In the genomic region with DNA sequence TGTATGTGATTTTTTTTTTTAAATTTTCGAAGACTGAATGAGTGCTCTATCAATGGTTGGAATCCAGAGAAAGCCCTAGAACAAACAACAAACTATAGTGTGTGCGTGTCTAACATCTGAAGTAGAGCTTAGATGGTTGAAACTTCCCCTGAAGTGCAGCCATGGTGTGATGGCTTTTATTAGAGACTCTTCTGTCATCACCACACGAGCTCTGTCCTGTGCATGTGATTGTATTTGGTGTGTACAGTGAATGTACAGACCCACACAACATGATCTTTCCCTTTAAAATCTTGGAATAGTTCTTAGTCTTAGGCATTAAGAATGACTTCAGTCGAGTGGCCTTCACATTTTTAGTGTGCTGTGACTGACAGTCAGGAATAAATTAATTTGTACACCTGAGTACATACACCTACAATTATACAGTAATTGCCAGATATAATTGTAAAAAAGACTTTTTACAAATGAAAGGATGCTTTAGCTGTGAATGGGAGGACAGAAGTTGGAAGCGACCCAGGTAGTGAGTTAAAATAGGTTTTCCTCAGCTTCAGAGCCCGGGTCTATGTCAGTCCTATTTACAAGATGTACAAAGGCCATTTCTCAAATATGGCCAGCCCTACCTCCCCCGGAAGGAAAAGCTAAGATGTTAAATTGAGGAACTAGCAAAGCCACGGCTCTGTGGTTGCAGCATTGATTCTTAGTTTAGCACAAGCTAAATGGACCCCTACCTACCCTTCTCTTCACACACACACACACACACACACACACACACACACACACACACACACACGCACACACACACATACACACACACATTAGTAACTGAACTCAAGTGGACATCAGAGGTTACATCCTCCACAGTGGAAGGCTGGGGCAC, we compare ENCODE assay signal across 19 mouse cellular contexts. TPM values are rescaled to one million over a fixed set of nuclear protein-coding genes. Genes with fewer than 3 reads are reported as not detected.
DNase-seq lines count a peak whose midpoint lies in the region; TF ChIP-seq lines count a peak whose summit lies in the region.
"Had no signal": no experiment of that assay in that cellular context is flagged by ENCODE, and none has a peak within 500 bp of the region (broad histone marks: within the 10 kb centered on the region; RNA-seq: fewer than 3 reads in every experiment).

No protein-coding gene starts in this region.

- 20% methylated on average over 9 of the region's 9 CpGs for WGBS in spleen, adult 2 months
- WGBS in macrophage (ENCODE audit: missing documents), result 19% methylated on average over 5 of the region's 9 CpGs

- peaks cover 95% of the 10 kb centered on the region for H3K79me2 ChIP-seq in macrophage (ENCODE audit: inconsistent target)

- H3K4me1 ChIP-seq in spleen, adult 2 months (ENCODE audit: control insufficient read depth, insufficient read depth, insufficient read length), result peaks cover 41% of the 10 kb centered on the region
- no peaks in the 10 kb centered on the region for H3K4me1 ChIP-seq in brown adipose tissue, adult 24 weeks (ENCODE audit: control insufficient read depth, insufficient read depth, insufficient read length, low read length)
- H3K4me1 ChIP-seq: embryonic facial prominence, embryonic 15.5 days; forebrain, embryonic 12.5 days; hindbrain, embryonic 15.5 days; limb, embryonic 13.5 days had no signal

- H3K4me3 ChIP-seq in spleen, adult 2 months (ENCODE audit: extremely low read depth, insufficient read depth, insufficient read length), result no peak overlapping the region; the same call in 1 of the 2 replicates
- H3K4me3 ChIP-seq in brown adipose tissue, adult 24 weeks (ENCODE audit: insufficient read depth, low read depth, low read length), result no peak overlapping the region
- peak overlapping the region; percentile 81; the same call in 1 of the 2 replicates for H3K4me3 ChIP-seq in macrophage (ENCODE audit: inconsistent target)
- H3K4me3 ChIP-seq: embryonic facial prominence, embryonic 15.5 days; forebrain, embryonic 12.5 days; heart, embryonic 15.5 days; hindbrain, embryonic 15.5 days; limb, embryonic 13.5 days; myocyte had no signal

- peak overlapping the region; percentile 85 for H3K27ac ChIP-seq in spleen, adult 2 months (ENCODE audit: insufficient read depth, low read length)
- peak overlapping the region; percentile 62 for H3K27ac ChIP-seq in brown adipose tissue, adult 24 weeks (replicated peaks; ENCODE audit: low read depth, low read length)
- H3K27ac ChIP-seq in macrophage, result peak overlapping the region; percentile 99
- H3K27ac ChIP-seq: embryonic facial prominence, embryonic 15.5 days; forebrain, embryonic 12.5 days; heart, embryonic 15.5 days; hindbrain, embryonic 15.5 days; limb, embryonic 13.5 days had no signal

- no peak for TF ChIP-seq POLR2A in spleen, adult 2 months (IDR thresholded peaks at IDR 0.05; ENCODE audit: low read depth, low read length)

- H3K27me3 ChIP-seq in spleen, adult 2 months (ENCODE audit: control insufficient read depth, insufficient read depth, low read length), result no peaks in the 10 kb centered on the region
- H3K27me3 ChIP-seq: embryonic facial prominence, embryonic 15.5 days; forebrain, embryonic 12.5 days; heart, embryonic 15.5 days; hindbrain, embryonic 15.5 days; limb, embryonic 13.5 days had no signal

- intact Hi-C loops in left cerebral cortex, postnatal 14 days (cut with DNase I), result no loop called here

- no peak for TF ChIP-seq CTCF in spleen, adult 2 months (IDR thresholded peaks at IDR 0.05; ENCODE audit: extremely low read depth, insufficient read depth, insufficient read length, insufficient replicate concordance)

- 0 out of 2 replicates have a peak, but pooled peaks cover 3% of the 10 kb centered on the region for H3K36me3 ChIP-seq in spleen, adult 2 months (ENCODE audit: control insufficient read depth, insufficient read depth, low read length)
- H3K36me3 ChIP-seq in macrophage (ENCODE audit: inconsistent target), result peaks cover 6% of the 10 kb centered on the region; the same call in 1 of the 2 replicates
- H3K36me3 ChIP-seq: embryonic facial prominence, embryonic 15.5 days; forebrain, embryonic 12.5 days; heart, embryonic 15.5 days; hindbrain, embryonic 15.5 days; limb, embryonic 13.5 days had no signal

- DNase-seq in spleen, adult 2 months (ENCODE audit: low read depth in 1 of 2, low spot score in 2 of 2), result peak; percentile 36 to 53
- no peak for DNase-seq in spleen, postnatal 14 days (ENCODE audit: low spot score in 2 of 2)
- no peak for DNase-seq in cerebellum, postnatal 25 days
- no peak for DNase-seq in left cerebral cortex, postnatal 14 days (ENCODE audit: low spot score in 2 of 2)
- DNase-seq in kidney, postnatal 14 days, result no peak
- DNase-seq: cerebellum, adult 18-20 months; kidney, adult 18-20 months; kidney, postnatal 4 days; layer of hippocampus, postnatal 36 days; right cerebral cortex, adult 18-20 months had no signal

RNA-seq across cellular contexts. Expression of gene Lcp1, which starts 50.4 kb away (rescaled TPM):
- 62.6 and 72.9 TPM in 2 replicates for polyA plus RNA-seq in spleen, adult 2 months (2012; rRNA removed)
- 13.4 and 14.5 TPM in 2 replicates for polyA plus RNA-seq in brown adipose tissue, adult 24 weeks (2012; ENCODE audit: insufficient read depth, insufficient read length, missing spikeins)
- 1,000 to 10,000 TPM in 11 of 26 experiments, 100 to 1,000 TPM in 15; 310 to 1,734 (median 948) TPM for total RNA-seq in macrophage (2018; cell fraction: chromatin; rRNA removed)
- total RNA-seq in macrophage (2018; cell fraction: cytosol; rRNA removed), result 1,000 to 10,000 TPM in 4 of 26 experiments, 100 to 1,000 TPM in 22; 554 to 1,295 (median 783) TPM
- 1,000 to 10,000 TPM in 4 of 26 experiments, 100 to 1,000 TPM in 22; 371 to 1,198 (median 818) TPM for total RNA-seq in macrophage (2018; cell fraction: nucleus; rRNA removed)
- 571 to 1,239 TPM (median 1,135 TPM) in 3 replicates for polyA plus RNA-seq in macrophage (2018)
- 1 to 10 TPM; 8.5 to 8.7 TPM for total RNA-seq in left cerebral cortex, postnatal 14 days (2021)
- polyA plus RNA-seq: myocyte had no signal

RNA-seq across cellular contexts. Expression of gene Lrrc63, which starts 50.6 kb away (rescaled TPM):
- 0.04 TPM in 1 of 2 replicates, not detected in the other for polyA plus RNA-seq in spleen, adult 2 months (2012; rRNA removed)
- polyA plus RNA-seq in brown adipose tissue, adult 24 weeks (2012; ENCODE audit: insufficient read depth, insufficient read length, missing spikeins), result not detected in 2 replicates
- 10 to 100 TPM in 7 of 26 experiments, 1 to 10 TPM in 9, under 1 TPM in 4, not detected in 6; 0.43 to 19.7 (median 5.4) TPM for total RNA-seq in macrophage (2018; cell fraction: chromatin; rRNA removed)
- total RNA-seq in macrophage (2018; cell fraction: cytosol; rRNA removed), result 1 to 10 TPM in 8 of 26 experiments, under 1 TPM in 15, not detected in 3; 0.05 to 7.4 (median 0.55) TPM
- 10 to 100 TPM in 6 of 26 experiments, 1 to 10 TPM in 12, under 1 TPM in 7, not detected in 1; 0.25 to 24.3 (median 3.4) TPM for total RNA-seq in macrophage (2018; cell fraction: nucleus; rRNA removed)
- 0.06 to 0.11 TPM in 2 of 3 replicates, not detected in the other for polyA plus RNA-seq in macrophage (2018)
- under 1 TPM in 1 of 2 experiments, not detected in 1; 0.18 TPM for total RNA-seq in left cerebral cortex, postnatal 14 days (2021)
- total RNA-seq: layer of hippocampus, postnatal 36 days had no signal
- polyA plus RNA-seq: embryonic facial prominence, embryonic 15.5 days; heart, embryonic 15.5 days; hindbrain, embryonic 15.5 days; limb, embryonic 13.5 days; myocyte; Patski had no signal

Comparison
In these comparisons a context has a peak if more than half of its experiments do, and no peak if none do; other contexts are left out.
1. DNase-seq: peak in spleen, adult 2 months (2 of 2); none in spleen, postnatal 14 days (0 of 2), cerebellum, postnatal 25 days (0 of 2), left cerebral cortex, postnatal 14 days (0 of 2) and kidney, postnatal 14 days (single experiment).
2. Peak in every context shown above with its lines, with median percentiles within 50 percentile points of each other: H3K27ac ChIP-seq.